Mouse (Mus musculus): ENCODE measurements at regions not wholly inside any gene's neighbourhood (a gene's known extent, or its start where the extent isn't known, plus 50 kb on each side); places are given as distances from the start of the nearest gene placed in this dataset.

GRCm38 (mm10) chr11:56285575-56286260 lies 244.9 kb upstream of the Nmur2 start:
- TF ChIP-seq CTCF (IDR thresholded peaks at IDR 0.05; ENCODE audit: borderline replicate concordance, extremely low read depth, insufficient read depth, insufficient read length) (no peak), POLR2A (IDR thresholded peaks at IDR 0.05; ENCODE audit: borderline replicate concordance, extremely low read depth, insufficient read depth, insufficient read length, poor library complexity, severe bottlenecking) (no peak)
- DNase-seq (ENCODE audit: low read depth), result no peak

DNA sequence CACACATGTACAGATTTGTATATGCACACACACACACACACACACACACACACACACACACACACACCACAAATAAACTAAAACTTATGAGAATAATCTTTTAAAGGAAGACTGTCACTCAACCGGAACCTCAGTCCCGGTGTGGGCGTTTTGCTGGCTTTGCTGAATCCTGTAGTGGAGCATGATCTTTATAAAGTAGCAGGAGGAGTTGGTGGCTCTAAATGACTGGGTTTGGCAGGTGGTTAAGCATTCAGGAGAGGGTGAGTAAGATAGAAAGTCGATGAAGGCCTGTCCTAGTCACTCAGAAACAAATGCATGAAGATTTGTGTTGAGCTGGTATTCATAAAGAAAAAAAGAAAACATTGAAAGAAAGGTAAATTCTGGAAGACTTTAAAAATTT lies 240.4 kb upstream of the Nmur2 start:
- TF ChIP-seq POLR2A (IDR thresholded peaks at IDR 0.05; ENCODE audit: borderline replicate concordance, extremely low read depth, insufficient read depth, insufficient read length, poor library complexity, severe bottlenecking) (no peak), CTCF (IDR thresholded peaks at IDR 0.05; ENCODE audit: borderline replicate concordance, extremely low read depth, insufficient read depth, insufficient read length) (no peak)
- DNase-seq (ENCODE audit: low read depth), result no peak

DNA sequence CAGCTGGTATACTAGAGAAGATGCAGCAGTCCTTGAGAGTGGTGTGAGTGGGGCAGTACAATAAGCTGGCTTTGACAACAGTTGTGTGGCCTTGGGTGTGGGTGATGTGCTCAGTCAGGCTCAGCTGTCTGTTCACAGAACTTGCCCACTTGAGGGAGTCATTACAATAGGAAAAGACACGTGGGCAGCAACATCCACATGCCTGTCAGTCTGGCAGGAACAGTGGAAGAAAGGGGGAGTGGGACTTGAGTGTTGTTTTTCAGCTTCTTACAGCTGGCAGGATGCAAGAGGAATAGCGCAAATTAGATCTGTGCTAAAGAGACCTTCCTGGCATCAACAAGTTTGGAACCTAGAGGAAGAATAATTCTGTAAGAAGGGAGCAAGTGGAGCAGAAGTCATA lies 239.4 kb upstream of the Nmur2 start:
- DNase-seq (ENCODE audit: low read depth), result peak; percentile 55
- no peak for TF ChIP-seq POLR2A (IDR thresholded peaks at IDR 0.05; ENCODE audit: borderline replicate concordance, extremely low read depth, insufficient read depth, insufficient read length, poor library complexity, severe bottlenecking)
- no peak for TF ChIP-seq CTCF (IDR thresholded peaks at IDR 0.05; ENCODE audit: borderline replicate concordance, extremely low read depth, insufficient read depth, insufficient read length)

GRCm38 (mm10) chr11:56269915-56270493 lies 229.2 kb upstream of the Nmur2 start:
- no peak for DNase-seq (ENCODE audit: low read depth)
- TF ChIP-seq POLR2A (IDR thresholded peaks at IDR 0.05; ENCODE audit: borderline replicate concordance, extremely low read depth, insufficient read depth, insufficient read length, poor library complexity, severe bottlenecking) (no peak), CTCF (IDR thresholded peaks at IDR 0.05; ENCODE audit: borderline replicate concordance, extremely low read depth, insufficient read depth, insufficient read length) (no peak)

DNA sequence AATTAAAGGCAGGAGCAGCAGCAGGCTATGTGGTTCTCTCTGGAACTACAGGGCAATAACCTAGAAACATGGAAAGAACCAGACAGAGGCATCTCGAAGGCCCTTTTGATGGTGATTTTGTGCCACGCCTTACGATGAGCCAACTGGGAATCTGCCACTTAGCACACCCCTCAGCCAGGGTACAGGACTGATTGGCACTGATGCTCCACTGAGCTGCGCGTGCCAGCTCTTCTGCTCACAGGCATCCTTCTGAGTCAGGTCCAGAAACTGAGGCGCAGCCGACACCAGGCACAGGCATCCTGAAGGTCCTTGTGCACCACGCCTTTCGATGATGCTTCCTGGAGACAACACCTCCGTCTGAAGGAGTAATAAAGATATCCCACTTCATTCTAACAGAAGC lies 221.9 kb upstream of the Nmur2 start:
- peak; percentile 19 for DNase-seq (ENCODE audit: low read depth)
- no peak for TF ChIP-seq CTCF (IDR thresholded peaks at IDR 0.05; ENCODE audit: borderline replicate concordance, extremely low read depth, insufficient read depth, insufficient read length)
- TF ChIP-seq POLR2A (IDR thresholded peaks at IDR 0.05; ENCODE audit: borderline replicate concordance, extremely low read depth, insufficient read depth, insufficient read length, poor library complexity, severe bottlenecking), result no peak

- DNase-seq (ENCODE audit: low read depth), result no peak
- no peak for TF ChIP-seq CTCF (IDR thresholded peaks at IDR 0.05; ENCODE audit: borderline replicate concordance, extremely low read depth, insufficient read depth, insufficient read length)
- TF ChIP-seq POLR2A (IDR thresholded peaks at IDR 0.05; ENCODE audit: borderline replicate concordance, extremely low read depth, insufficient read depth, insufficient read length, poor library complexity, severe bottlenecking), result no peak
These were observed 215.5 kb upstream of the Nmur2 start for GRCm38 (mm10) chr11:56256356-56256755.

- no peak for DNase-seq (ENCODE audit: low read depth)
- TF ChIP-seq POLR2A (IDR thresholded peaks at IDR 0.05; ENCODE audit: borderline replicate concordance, extremely low read depth, insufficient read depth, insufficient read length, poor library complexity, severe bottlenecking), result no peak
- TF ChIP-seq CTCF (IDR thresholded peaks at IDR 0.05; ENCODE audit: borderline replicate concordance, extremely low read depth, insufficient read depth, insufficient read length), result no peak
These were observed 213.6 kb upstream of the Nmur2 start for GRCm38 (mm10) chr11:56254437-56254836.

DNA sequence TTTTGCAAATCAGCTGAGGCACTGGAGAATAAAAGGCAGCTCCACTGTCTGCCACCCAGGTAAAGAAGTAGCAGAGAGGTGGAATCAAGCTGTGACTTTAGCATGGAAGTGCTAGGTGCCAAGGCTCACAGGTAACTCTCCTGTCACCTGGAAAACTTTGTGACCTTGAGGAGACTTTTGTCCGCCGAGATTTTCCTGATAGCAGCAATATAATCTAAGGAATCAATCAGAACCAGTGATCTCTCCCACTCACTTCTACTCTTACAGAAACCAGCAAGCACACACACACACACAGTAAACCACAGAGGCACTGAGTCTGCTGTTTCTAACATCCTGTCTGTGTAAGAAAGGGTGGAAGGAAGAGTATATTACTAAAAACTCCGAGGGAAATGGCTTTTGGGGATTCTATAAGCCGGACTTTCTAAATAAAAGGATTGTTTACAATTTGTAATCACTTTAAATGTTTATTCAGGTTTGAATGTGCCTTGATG lies 206.6 kb upstream of the Nmur2 start:
- DNase-seq (ENCODE audit: low read depth), result no peak
- TF ChIP-seq POLR2A (IDR thresholded peaks at IDR 0.05; ENCODE audit: borderline replicate concordance, extremely low read depth, insufficient read depth, insufficient read length, poor library complexity, severe bottlenecking) (no peak), CTCF (IDR thresholded peaks at IDR 0.05; ENCODE audit: borderline replicate concordance, extremely low read depth, insufficient read depth, insufficient read length) (no peak)

DNA sequence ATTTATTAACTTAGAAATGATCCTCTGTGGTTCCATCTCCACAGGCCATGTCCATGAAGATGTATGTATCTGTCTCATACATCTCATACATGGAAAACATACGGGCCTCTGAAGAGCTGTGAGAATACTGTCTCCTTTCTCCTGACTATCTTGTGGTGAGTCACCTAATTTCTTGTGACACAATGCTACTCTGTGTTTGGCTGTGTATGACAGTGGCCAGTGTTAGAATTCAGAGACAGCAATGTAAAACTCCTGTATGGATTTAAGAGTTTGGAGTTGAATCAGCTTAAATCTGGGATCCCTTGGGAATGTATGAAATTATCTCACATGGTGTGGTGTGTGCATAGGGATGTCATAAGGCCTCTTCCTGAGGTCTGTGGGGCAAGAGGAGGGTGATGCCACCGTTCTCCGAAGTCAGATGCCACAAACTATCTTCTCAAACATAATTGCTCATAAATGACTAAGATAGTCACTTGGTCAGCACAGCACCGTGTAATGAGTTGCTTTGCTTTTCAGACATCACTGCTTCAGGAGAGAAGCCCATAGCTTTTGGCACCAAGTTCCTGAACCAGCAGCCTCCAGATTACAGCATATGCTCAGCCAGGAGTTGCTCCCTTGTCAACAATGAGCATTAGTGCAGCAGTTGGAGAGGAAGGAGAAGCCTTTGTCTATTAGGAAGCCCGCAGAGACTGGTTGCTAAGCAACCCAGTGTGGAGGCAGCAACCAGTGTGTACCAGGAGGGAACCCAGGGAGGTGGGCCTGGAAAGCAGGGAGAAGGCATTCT lies 205.9 kb upstream of the Nmur2 start:
- TF ChIP-seq CTCF (IDR thresholded peaks at IDR 0.05; ENCODE audit: borderline replicate concordance, extremely low read depth, insufficient read depth, insufficient read length), result no peak
- no peak for TF ChIP-seq POLR2A (IDR thresholded peaks at IDR 0.05; ENCODE audit: borderline replicate concordance, extremely low read depth, insufficient read depth, insufficient read length, poor library complexity, severe bottlenecking)
- peak; percentile 96 for DNase-seq (ENCODE audit: low read depth)

DNA sequence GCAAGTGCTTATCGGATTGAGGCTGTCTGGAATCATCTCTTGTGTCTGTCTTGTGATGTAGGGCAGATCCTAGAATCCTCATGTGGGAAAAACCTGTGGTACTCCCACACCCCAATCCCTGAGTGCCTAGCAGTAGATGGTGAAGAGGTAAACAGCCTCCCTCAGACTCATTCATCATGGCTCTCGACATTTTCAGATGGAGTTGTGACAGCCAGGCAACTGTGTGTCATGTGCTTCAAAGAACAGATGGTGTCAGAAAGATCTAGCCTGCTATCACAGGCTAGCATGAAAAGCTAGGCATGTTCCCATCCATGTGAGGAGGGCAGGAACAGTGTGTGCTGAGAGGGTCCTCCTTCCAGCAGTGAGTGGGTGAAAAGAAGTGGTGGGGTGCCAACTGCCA lies 204.1 kb upstream of the Nmur2 start:
- DNase-seq (ENCODE audit: low read depth), result peak; percentile 59

DNA sequence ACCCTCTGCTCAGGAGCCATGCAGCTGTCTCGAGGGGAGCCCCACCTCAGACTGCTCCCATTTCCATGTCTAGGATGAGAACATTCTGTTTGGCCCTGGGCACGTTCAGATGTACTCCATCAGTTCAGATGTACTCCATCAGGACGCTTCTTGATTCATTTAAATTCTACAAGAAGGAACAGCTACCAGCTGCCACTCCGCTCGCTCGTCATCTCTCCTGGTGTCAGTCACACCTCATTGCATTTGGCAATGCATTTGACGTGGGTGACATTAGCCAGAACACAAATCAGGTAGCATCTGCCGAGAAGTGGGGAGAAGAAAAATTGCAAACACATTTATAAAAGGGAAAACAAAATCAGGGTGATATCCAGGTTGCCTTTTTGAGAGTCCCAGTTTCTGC lies 202.6 kb upstream of the Nmur2 start:
- TF ChIP-seq POLR2A (IDR thresholded peaks at IDR 0.05; ENCODE audit: borderline replicate concordance, extremely low read depth, insufficient read depth, insufficient read length, poor library complexity, severe bottlenecking) (no peak), CTCF (IDR thresholded peaks at IDR 0.05; ENCODE audit: borderline replicate concordance, extremely low read depth, insufficient read depth, insufficient read length) (no peak)
- peak; percentile 82 for DNase-seq (ENCODE audit: low read depth)

More for the DNA sequence above, 204.1 kb upstream of the Nmur2 start:
- TF ChIP-seq CTCF (IDR thresholded peaks at IDR 0.05; ENCODE audit: borderline replicate concordance, extremely low read depth, insufficient read depth, insufficient read length), result no peak
- no peak for TF ChIP-seq POLR2A (IDR thresholded peaks at IDR 0.05; ENCODE audit: borderline replicate concordance, extremely low read depth, insufficient read depth, insufficient read length, poor library complexity, severe bottlenecking)
